Mouse (Mus musculus) heart, embryonic 11.5 days (tissue): ENCODE measurements around the gene Palb2. TPM values are rescaled to one million over a fixed set of nuclear protein-coding genes. Genes with fewer than 3 reads are reported as not detected.

Source experiments
- ATAC-seq: fragments of 200-750 bp; cut with Nextera tagmentation; replicated peaks from 2 replicates; pipeline ENCODE4 v1.8.0; 2017; ENCODE audit warnings: moderate library complexity; ENCODE audit not compliant: insufficient number of reproducible peaks, low FRiP score, low TSS enrichment
- H3K27ac ChIP-seq: fragments of 300-500 bp; sonication (generic); 2 replicates; pipeline ENCODE4 v1.5.1; 2014; ENCODE audit warnings: mild to moderate bottlenecking, low read depth, low read length
- H3K27me3 ChIP-seq: fragments of 300-500 bp; sonication (generic); 2 replicates; pipeline ENCODE4 v1.6.1; 2014; ENCODE audit warnings: mild to moderate bottlenecking, low read length, mixed read lengths; ENCODE audit not compliant: control insufficient read depth, insufficient read depth
- H3K36me3 ChIP-seq: fragments of 300-500 bp; sonication (generic); 2 replicates; pipeline ENCODE4 v1.6.1; 2014; ENCODE audit warnings: mild to moderate bottlenecking, low read length, moderate library complexity, mixed read lengths; ENCODE audit not compliant: control insufficient read depth, insufficient read depth
- H3K4me1 ChIP-seq: fragments of 300-500 bp; sonication (generic); 2 replicates; pipeline ENCODE4 v1.6.1; 2014; ENCODE audit warnings: low read length; ENCODE audit not compliant: control insufficient read depth, insufficient read depth
- H3K4me2 ChIP-seq: fragments of 300-500 bp; sonication (generic); 2 replicates; pipeline ENCODE4 v1.6.1; 2014; ENCODE audit warnings: mild to moderate bottlenecking, moderate library complexity
- H3K4me3 ChIP-seq: fragments of 300-500 bp; sonication (generic); 2 replicates; pipeline ENCODE4 v1.5.1; 2014; ENCODE audit warnings: low read depth, low read length
- H3K9ac ChIP-seq: fragments of 300-500 bp; sonication (generic); 2 replicates; pipeline ENCODE4 v1.6.1; 2014; ENCODE audit warnings: mild to moderate bottlenecking, low read depth, low read length, moderate library complexity
- H3K9me3 ChIP-seq: fragments of 300-500 bp; sonication (generic); replicated peaks from 2 replicates; pipeline ENCODE4 v1.6.1; 2016; ENCODE audit warnings: low read length; ENCODE audit not compliant: control insufficient read depth
- WGBS: fragments of 180-500 bp; shearing (Covaris S2); extraction: QIAGEN DNeasy Blood & Tissue Kit; methylation state at CpG from one replicate; pipeline ENCODE4 v1.1.7; 2014; ENCODE audit not compliant: insufficient replicate concordance; 5-methylcytosine and 5-hydroxymethylcytosine counted together
- polyA plus RNA-seq: library from polyadenylated mRNA; unstranded; fragments of >200 nt; fragmentation: Nextera tagmentation; extraction: Ambion mirVana; gene quantifications from 2 replicates; pipeline ENCODE4 v1.2.1, GENCODE M21; 2014

Palb2 gene
- polyA plus RNA-seq, 1 experiment from 2014 or later = 13.9 TPM

DNA sequence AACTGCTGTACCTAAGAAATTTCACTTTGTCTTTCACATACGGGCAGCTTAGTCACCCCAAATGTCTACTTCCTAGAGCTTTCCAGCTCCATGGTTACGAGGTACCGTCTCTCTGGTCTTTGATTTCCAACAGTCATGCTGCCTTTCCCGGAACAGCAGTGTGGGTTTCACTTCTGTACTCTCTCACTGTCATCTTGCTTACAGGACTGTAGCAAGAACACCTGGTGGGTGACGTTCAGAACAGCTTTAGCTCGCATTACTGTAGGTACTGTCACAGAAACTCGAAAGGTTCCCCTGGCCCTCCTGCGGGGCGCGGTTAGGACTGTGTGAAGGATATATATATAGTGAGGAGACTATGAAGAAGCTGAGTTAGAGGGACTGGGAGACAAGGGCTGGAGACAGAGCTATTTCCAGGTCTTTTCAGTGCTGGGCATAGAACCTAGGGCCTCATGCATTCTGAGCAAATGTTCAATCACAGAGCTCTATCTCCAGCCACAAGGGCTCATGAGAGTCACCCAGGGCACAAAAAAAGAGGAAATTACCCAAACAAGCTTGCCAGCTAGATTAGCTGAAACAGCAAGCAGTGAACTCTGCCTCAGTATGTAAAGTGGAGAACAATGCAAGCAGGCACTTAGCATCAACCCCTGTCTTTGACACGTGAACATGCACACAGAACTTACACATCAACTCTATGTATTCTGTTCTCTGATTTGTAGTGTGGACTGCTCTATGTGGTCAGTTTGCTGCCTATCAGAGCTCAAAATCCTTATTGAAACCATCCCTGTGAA is 45.4 kb downstream of the Palb2 start:
- Histone ChIP-seq H3K27ac (no peak overlapping the region), H3K36me3 (peaks cover 45% of the 10 kb centered on the region), H3K4me2 (no peak overlapping the region), H3K4me1 (no peaks in the 10 kb centered on the region), H3K9me3 (no peaks in the 10 kb centered on the region), H3K27me3 (no peaks in the 10 kb centered on the region), H3K9ac (no peak overlapping the region), H3K4me3 (no peak overlapping the region)
- WGBS = 93% methylated on average over 11 of the region's 11 CpGs
- no peak for ATAC-seq

DNA sequence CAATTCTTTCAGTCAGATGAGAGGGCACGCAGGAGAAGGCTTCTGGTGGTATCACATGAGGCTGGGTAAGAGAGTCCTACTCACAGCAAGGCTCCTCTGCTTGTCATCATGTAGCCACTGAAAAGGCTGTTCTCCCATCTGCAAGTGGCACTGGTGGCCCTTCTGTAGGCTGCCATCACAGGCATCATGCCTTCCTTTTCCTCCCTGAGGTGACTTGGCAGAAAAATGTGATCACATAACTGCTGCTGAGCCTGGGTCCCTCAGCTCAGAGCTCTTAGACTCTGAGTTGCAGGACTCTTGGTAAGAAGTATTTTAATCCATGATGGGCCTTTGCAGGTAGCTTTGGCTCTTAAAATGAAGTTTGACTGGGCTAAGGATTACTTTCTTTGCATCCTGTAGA is 51.7 kb downstream of the Palb2 start:
- H3K36me3 ChIP-seq = peaks cover 29% of the 10 kb centered on the region
- no peaks in the 10 kb centered on the region for H3K27me3 ChIP-seq
- no peaks in the 10 kb centered on the region for H3K9me3 ChIP-seq
- no peak overlapping the region for H3K9ac ChIP-seq
- no peak overlapping the region for H3K27ac ChIP-seq
- no peaks in the 10 kb centered on the region for H3K4me1 ChIP-seq
- 91% methylated on average over 1 of the region's 1 CpGs for WGBS
- no peak for ATAC-seq
- no peak overlapping the region for H3K4me3 ChIP-seq
- H3K4me2 ChIP-seq = no peak overlapping the region

DNA sequence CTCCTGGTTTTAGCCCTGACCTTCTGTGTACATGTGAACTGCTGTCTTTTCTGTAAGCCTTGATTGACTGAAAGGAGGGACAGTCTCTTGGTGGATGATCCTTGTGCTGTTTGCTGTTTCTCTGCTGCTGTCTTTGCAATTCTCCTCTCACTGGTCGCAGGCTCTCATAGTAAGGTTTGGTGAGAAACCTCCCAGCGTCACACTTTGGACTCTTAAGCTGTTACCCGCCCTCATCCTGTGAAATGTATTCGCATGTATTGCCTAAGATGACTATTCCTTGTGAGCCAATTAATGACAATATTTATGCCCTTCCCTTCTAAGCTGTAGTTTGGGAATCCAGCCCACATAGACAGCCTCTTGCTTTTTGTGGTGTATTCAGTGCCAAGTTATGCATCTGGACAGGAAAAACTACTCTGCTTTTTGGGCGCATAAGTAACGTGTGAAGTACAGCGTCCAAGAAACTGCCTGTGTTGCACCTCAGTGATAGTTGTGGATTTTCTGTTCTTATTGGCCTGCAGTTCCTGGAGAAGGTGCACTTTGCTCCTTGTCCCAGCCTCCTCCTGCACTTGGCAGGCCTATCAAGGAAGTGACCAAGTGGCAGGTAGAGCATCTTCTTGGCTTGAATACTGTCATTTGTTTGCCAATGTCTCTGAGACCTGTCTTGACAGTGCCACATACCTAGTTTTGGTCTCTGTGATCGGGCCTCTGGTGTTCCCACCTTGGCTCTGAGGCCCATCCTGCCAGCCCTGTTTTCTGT is 52.8 kb downstream of the Palb2 start:
- H3K4me2 ChIP-seq = no peak overlapping the region
- no peak overlapping the region for H3K27ac ChIP-seq
- H3K36me3 ChIP-seq = peaks cover 34% of the 10 kb centered on the region
- H3K9ac ChIP-seq = no peak overlapping the region
- ATAC-seq = no peak
- H3K27me3 ChIP-seq = no peaks in the 10 kb centered on the region
- no peak overlapping the region for H3K4me3 ChIP-seq
- 90% methylated on average over 8 of the region's 8 CpGs for WGBS
- no peaks in the 10 kb centered on the region for H3K9me3 ChIP-seq
- H3K4me1 ChIP-seq = no peaks in the 10 kb centered on the region

DNA sequence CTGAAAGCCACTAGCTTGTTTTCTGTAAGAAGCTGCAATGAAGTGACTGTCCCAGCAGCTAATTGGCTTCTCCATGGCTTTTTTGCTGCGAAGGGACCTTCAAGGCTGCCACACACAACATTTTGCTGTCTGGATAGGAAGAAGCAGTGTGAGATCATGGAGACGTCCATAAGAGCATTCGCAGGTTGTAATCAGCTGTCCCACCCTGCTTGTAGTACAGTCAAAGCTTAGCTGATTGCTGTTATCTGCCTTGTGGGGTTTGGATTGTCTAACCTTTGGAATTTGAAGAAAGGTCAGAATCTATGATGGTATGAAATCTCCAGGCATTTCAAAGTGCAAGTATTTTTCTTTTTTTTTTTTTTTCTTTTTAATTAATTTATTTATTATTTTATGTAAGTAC is 58.4 kb downstream of the Palb2 start:
- no peak for ATAC-seq
- no peak overlapping the region for H3K27ac ChIP-seq
- H3K27me3 ChIP-seq = no peaks in the 10 kb centered on the region
- H3K4me3 ChIP-seq = no peak overlapping the region
- 76% methylated on average over 3 of the region's 3 CpGs for WGBS
- H3K4me2 ChIP-seq = no peak overlapping the region
- H3K9me3 ChIP-seq = no peaks in the 10 kb centered on the region
- no peaks in the 10 kb centered on the region for H3K4me1 ChIP-seq
- no peak overlapping the region for H3K9ac ChIP-seq
- H3K36me3 ChIP-seq = peaks cover 41% of the 10 kb centered on the region

DNA sequence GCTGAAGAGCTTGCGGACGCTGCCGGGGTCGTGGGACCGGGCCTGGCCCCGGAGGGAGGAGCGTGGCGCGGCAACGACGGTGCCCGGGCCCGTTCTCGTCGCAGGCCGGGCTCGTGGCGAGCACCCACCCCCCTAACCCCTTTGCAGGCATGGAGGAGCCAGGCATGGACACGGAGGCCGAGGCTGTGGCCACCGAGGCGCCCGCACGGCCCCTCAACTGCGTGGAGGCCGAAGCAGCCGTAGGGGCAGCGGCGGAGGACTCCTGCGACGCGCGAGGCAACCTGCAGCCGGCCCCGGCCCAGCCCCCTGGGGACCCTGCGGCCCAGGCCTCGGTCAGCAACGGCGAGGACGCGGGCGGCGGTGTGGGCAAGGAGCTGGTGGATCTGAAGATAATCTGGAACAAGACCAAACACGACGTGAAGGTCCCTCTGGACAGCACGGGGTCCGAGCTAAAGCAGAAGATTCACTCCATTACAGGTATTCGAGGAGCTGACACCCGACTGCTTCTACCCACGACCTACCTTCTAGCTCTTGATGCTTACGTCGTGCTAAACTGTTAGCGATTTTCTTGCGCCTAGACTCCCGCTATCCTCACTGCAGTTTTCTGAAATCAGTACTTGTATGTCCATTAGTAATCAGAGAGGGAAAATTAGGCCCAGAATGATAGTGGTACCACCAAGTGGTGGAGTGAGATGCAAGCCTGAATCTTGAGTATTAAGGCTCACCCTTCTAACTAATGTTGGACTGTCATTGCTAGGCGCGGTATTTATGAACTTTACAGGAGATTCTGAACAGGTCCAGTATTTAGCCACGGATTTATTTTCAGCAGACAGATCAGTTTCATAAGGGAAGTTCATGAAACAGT is 65.0 kb downstream of the Palb2 start:
- Histone ChIP-seq H3K27ac (peak overlapping the region; percentile 94), H3K4me2 (peak overlapping the region; percentile 74), H3K9ac (peak overlapping the region; percentile 94), H3K4me3 (peak overlapping the region; percentile 94), H3K27me3 (no peaks in the 10 kb centered on the region), H3K9me3 (no peaks in the 10 kb centered on the region), H3K36me3 (peaks cover 13% of the 10 kb centered on the region), H3K4me1 (peaks cover 13% of the 10 kb centered on the region)
- WGBS = 1% methylated on average over 58 of the region's 58 CpGs
- ATAC-seq = no peak

DNA sequence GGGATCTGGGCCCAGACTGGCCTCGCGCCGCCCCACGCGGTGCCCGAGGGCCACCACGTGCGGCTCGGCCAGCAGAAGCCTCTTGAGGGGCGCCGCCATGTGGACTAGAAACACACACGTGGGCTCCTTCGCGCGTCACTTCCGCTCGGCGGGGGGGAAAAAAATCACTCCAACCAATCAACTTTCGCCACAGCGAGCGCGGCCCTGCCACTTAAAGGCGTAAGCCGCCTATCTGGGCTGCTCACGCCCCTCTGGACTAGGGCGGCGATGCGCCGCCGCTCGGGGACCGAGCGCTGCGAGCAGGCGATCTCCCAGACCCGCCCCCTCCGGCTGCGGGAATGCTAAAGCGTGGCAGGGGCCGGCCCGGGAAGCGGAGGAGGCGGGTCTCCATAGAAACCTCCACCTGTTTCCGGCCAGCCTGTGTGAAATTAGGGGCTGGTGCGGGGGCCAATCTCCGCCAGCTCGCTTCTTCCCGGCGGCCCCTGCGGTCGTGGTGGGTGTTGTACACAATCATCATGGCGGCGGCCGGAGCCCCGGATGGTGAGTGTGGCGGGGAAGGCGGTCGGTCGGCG is 65.8 kb downstream of the Palb2 start, which contains the start of the genes Ubfd1 and Ears2:
Gene Ubfd1, plus strand, starts transcription at position 231 of the 572 bp plus-strand sequence.
Gene Ears2, minus strand, starts transcription at position 319 of the 572 bp plus-strand sequence.
- Histone ChIP-seq H3K36me3 (peaks cover 10% of the 10 kb centered on the region), H3K9ac (peak within 1 kb of the TSS; percentile 94), H3K4me2 (peak within 1 kb of the TSS; percentile 74), H3K27ac (peak within 1 kb of the TSS; percentile 94), H3K4me3 (peak within 1 kb of the TSS; percentile 94), H3K27me3 (no peaks in the 10 kb centered on the region), H3K9me3 (no peaks in the 10 kb centered on the region), H3K4me1 (peaks cover 13% of the 10 kb centered on the region)
- WGBS = under 1% methylated on average over 56 of the region's 60 CpGs
- peak; percentile 97 for ATAC-seq

DNA sequence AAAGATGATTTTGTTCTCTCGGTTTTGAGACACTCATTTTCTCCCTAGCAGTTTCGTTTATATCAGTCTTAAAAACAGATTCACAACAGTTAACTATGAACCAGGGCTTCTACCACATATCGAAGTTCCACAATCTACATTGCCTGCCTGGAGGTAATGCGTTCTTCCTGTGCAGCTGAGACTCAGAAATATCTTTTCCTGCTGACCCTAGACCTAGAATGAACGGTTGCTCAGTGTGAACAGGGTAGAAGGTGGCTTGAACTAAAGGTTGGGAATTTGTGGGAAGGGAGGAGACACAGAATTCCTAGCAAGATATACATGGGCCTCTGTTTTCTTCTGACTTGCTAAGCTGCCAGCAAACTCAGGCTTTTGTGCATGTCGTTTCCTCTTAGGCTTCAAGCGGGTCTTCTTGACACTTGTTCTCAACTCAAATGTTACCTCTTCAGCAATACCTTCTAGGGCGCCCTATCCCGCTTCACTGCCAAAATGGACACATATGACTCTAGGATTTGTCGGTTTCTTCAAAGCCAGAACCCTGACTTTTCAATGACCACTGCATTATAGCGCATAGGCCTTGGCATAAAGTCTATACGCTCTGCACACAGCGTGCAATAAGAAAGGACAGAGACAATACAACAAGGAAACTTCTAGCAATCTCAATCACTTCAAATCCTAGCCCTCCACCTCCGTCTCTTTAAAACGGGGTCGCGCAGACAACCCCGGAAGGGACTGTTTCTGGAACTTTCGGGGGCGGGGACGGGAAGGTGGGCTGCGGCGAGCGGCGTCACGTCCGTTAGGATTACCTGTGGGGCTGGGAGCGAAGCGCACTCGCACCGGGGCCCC is 66.5 kb downstream of the Palb2 start:
- H3K4me2 ChIP-seq = peak overlapping the region; percentile 74
- 16% methylated on average over 31 of the region's 31 CpGs for WGBS
- H3K9ac ChIP-seq = peak overlapping the region; percentile 94
- no peaks in the 10 kb centered on the region for H3K27me3 ChIP-seq
- H3K9me3 ChIP-seq = no peaks in the 10 kb centered on the region
- peaks cover 13% of the 10 kb centered on the region for H3K4me1 ChIP-seq
- H3K4me3 ChIP-seq = peak overlapping the region; percentile 94
- H3K27ac ChIP-seq = peak overlapping the region; percentile 94
- ATAC-seq = peak; percentile 46
- peaks cover 6% of the 10 kb centered on the region for H3K36me3 ChIP-seq
